Mouse (Mus musculus) spleen, adult 2 months (tissue): ENCODE data around the gene Fancd2os. TPM values are rescaled to one million over a fixed set of nuclear protein-coding genes. Genes with fewer than 3 reads are reported as not detected.

Experiments
- DNase-seq, 2 experiments: peaks; one replicate each; pipeline versions ENCODE4 v3.0.0 to v3.0.0-alpha.2; 2012 to 2021; ENCODE audit warnings: low spot score in 2 of 2, low read depth in 1 of 2
- H3K27ac ChIP-seq: fragments of 200-500 bp; 2 replicates; pipeline ENCODE4 v1.5.1; 2012; ENCODE audit warnings: low read length, inconsistent platforms; ENCODE audit not compliant: insufficient read depth
- H3K27me3 ChIP-seq: fragments of 200-500 bp; 2 replicates; pipeline ENCODE4 v1.6.1; 2012; ENCODE audit warnings: mild to moderate bottlenecking, moderate library complexity, low read length, inconsistent platforms; ENCODE audit not compliant: control insufficient read depth, insufficient read depth
- H3K36me3 ChIP-seq: fragments of 200-500 bp; 2 replicates; pipeline ENCODE4 v1.6.1; 2012; ENCODE audit warnings: mild to moderate bottlenecking, low read length, inconsistent platforms; ENCODE audit not compliant: control insufficient read depth, insufficient read depth
- H3K4me1 ChIP-seq: fragments of 200-500 bp; 2 replicates; pipeline ENCODE4 v1.6.1; 2011; ENCODE audit warnings: inconsistent platforms; ENCODE audit not compliant: control insufficient read depth, insufficient read depth, insufficient read length
- H3K4me3 ChIP-seq: fragments of 200-500 bp; 2 replicates; pipeline ENCODE4 v1.5.1; 2011; ENCODE audit warnings: mild to moderate bottlenecking, inconsistent platforms; ENCODE audit not compliant: insufficient read depth, insufficient read length; ENCODE audit errors: extremely low read depth
- CTCF ChIP-seq: fragments of 200-500 bp; IDR thresholded peaks from 2 replicates; pipeline ENCODE4 v1.5.1; 2011; ENCODE audit warnings: mild to moderate bottlenecking, inconsistent platforms; ENCODE audit not compliant: insufficient read depth, insufficient read length, insufficient replicate concordance; ENCODE audit errors: extremely low read depth
- POLR2A ChIP-seq: fragments of 200-500 bp; IDR thresholded peaks from 2 replicates; pipeline ENCODE4 v1.6.1; 2011; ENCODE audit warnings: low read depth, low read length, inconsistent platforms
- WGBS: fragments of 180-500 bp; shearing (Covaris S2); methylation state at CpG from one replicate; pipeline ENCODE4 v1.1.7; 2018; 5-methylcytosine and 5-hydroxymethylcytosine counted together
- polyA plus RNA-seq: library from polyadenylated mRNA; depleted of rRNA; stranded (reverse); fragments of >200 nt; gene quantifications from 2 replicates; pipeline ENCODE4 v1.2.3, GENCODE M21; 2012; rRNA removed

Fancd2os gene
- polyA plus RNA-seq: not detected in 2 replicates

DNA sequence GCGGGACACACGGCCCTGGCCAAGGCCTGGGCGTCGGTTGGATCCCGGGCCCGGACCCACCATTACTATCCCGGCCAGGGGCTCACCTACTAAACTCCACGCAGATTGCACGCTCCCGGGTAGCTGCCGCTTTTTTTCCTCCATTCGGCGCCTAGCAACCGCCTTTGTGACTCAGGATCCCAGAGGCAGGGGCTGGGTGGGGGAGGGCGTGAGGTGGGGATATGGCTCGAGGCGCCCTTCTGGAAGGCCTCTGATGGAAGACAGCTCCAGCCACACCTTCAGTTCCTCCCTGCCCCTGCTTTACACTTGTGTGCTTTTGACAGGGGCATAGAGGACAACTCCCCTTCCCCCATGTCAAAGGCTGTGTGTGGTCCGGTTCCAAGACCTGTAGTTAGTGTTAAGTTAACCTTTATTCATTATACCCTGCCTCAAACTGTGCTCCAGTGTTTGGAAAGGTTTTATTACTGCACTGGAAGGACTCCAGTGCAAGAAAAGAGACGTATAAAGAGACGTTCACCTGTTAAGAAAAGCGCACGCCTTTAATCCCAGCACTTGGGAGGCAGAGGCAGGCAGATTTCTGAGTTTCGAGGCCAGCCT lies at the start of gene Fancd2os:
TSS of gene Fancd2os (minus strand) at position 173 of the 597 bp plus-strand sequence.
- H3K27ac ChIP-seq: no peak within 1 kb of the TSS
- H3K4me3 ChIP-seq: no peak within 1 kb of the TSS
- no peak for DNase-seq
- 90% methylated on average over 23 of the region's 23 CpGs for WGBS
- no peaks in the 10 kb centered on the region for H3K27me3 ChIP-seq
- H3K36me3 ChIP-seq: no peaks in the 10 kb centered on the region
- no peak for TF ChIP-seq CTCF
- TF ChIP-seq POLR2A: no peak
- no peaks in the 10 kb centered on the region for H3K4me1 ChIP-seq

GRCm38 (mm10) chr6:113650197-113650640 lies 49.7 kb upstream of the Fancd2os start:
- no peak overlapping the region for H3K4me3 ChIP-seq
- H3K4me1 ChIP-seq: peaks cover 24% of the 10 kb centered on the region; the same call in 1 of the 2 replicates
- peak overlapping the region; percentile 69 for H3K27ac ChIP-seq
- TF ChIP-seq POLR2A: no peak
- TF ChIP-seq CTCF: no peak
- 23% methylated on average over 4 of the region's 4 CpGs for WGBS
- H3K27me3 ChIP-seq: no peaks in the 10 kb centered on the region
- DNase-seq: peak in 1 of 2 experiments; percentile 50
- peaks cover 20% of the 10 kb centered on the region for H3K36me3 ChIP-seq

GRCm38 (mm10) chr6:113649346-113650196 lies 49.1 kb upstream of the Fancd2os start:
- no peaks in the 10 kb centered on the region for H3K27me3 ChIP-seq
- peaks cover 24% of the 10 kb centered on the region; the same call in 1 of the 2 replicates for H3K4me1 ChIP-seq
- H3K36me3 ChIP-seq: peaks cover 21% of the 10 kb centered on the region
- DNase-seq: no peak
- TF ChIP-seq POLR2A (no peak), CTCF (no peak)
- WGBS: 73% methylated on average over 7 of the region's 7 CpGs
- peak overlapping the region; percentile 69 for H3K27ac ChIP-seq
- H3K4me3 ChIP-seq: no peak overlapping the region

GRCm38 (mm10) chr6:113644808-113645207 lies 44.3 kb upstream of the Fancd2os start:
- H3K36me3 ChIP-seq: peaks cover 17% of the 10 kb centered on the region
- H3K27me3 ChIP-seq: no peaks in the 10 kb centered on the region
- DNase-seq: no peak
- H3K27ac ChIP-seq: peak overlapping the region; percentile 62
- TF ChIP-seq POLR2A: no peak
- TF ChIP-seq CTCF: no peak
- H3K4me3 ChIP-seq: no peak overlapping the region
- H3K4me1 ChIP-seq: peaks cover 17% of the 10 kb centered on the region; the same call in 1 of the 2 replicates
- WGBS: 42% methylated on average over 8 of the region's 8 CpGs

DNA sequence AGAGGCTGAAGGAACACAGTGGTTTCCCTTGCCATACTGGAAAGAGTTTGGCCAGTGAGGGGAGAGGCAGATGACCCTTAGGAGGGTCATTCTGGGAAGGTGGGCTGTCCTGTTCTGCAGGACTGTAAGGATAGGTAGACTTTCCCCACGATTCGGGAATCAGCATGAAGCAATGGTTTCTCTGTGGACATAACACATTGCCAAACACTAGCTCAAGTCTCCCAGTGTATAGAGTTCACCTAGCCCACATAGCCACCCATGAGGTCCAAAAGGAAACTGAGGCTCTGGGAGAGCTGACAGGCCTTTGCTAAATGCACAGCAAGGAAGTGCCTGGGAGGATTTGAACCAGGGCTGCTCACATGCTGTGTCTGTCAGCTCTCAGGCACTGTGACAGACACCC lies 43.5 kb upstream of the Fancd2os start:
- WGBS: 90% methylated on average over 2 of the region's 2 CpGs
- no peak for TF ChIP-seq CTCF
- no peak for TF ChIP-seq POLR2A

GRCm38 (mm10) chr6:113643021-113643420 lies 42.5 kb upstream of the Fancd2os start:
- no peak for DNase-seq
- Histone ChIP-seq H3K4me3 (no peak overlapping the region), H3K27me3 (no peaks in the 10 kb centered on the region), H3K27ac (no peak overlapping the region), H3K4me1 (peaks cover 12% of the 10 kb centered on the region; the same call in 1 of the 2 replicates), H3K36me3 (peaks cover 7% of the 10 kb centered on the region; the same call in 1 of the 2 replicates)
- no peak for TF ChIP-seq CTCF
- no peak for TF ChIP-seq POLR2A
- WGBS: 85% methylated on average over 4 of the region's 4 CpGs

More for the DNA sequence above, 43.5 kb upstream of the Fancd2os start:
- H3K4me3 ChIP-seq: no peak overlapping the region
- no peak for DNase-seq
- H3K4me1 ChIP-seq: peaks cover 12% of the 10 kb centered on the region; the same call in 1 of the 2 replicates
- no peaks in the 10 kb centered on the region for H3K27me3 ChIP-seq
- peaks cover 14% of the 10 kb centered on the region for H3K36me3 ChIP-seq
- peak overlapping the region; percentile 62 for H3K27ac ChIP-seq
